In the genomic region with DNA sequence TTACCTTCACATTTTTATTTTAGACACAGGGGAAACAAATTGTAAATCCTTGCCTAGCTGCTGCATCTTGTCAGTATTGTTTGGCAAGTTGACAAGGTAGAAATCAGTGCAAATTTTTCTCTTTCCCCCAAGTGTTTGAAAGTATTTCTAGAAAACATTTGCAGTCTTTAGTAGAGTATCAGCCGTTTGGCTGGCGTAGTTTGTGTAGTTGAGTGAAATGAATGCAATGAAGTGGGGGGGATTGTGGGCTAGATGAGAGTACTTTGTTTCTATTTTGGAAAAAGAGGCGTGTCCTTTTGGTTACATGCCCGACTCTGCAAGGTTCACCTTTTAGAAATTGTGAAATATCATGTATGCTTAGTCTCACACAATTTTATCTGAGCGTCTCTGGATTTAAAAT, we compare ENCODE assay signal across 8 mouse cellular contexts. TPM values are rescaled to one million over a fixed set of nuclear protein-coding genes. Genes with fewer than 3 reads are reported as not detected.
DNase-seq lines count a peak whose midpoint lies in the region; ATAC-seq and TF ChIP-seq lines count a peak whose summit lies in the region.

No protein-coding gene starts in this region.

- no peak for TF ChIP-seq CTCF in cortical plate, adult 2 months (IDR thresholded peaks at IDR 0.05; ENCODE audit: extremely low read depth, insufficient read depth, low read length)

- no peaks in the 10 kb centered on the region for H3K36me3 ChIP-seq in kidney, embryonic 14.5 days (ENCODE audit: control insufficient read depth, insufficient read depth, low read length)
- no peaks in the 10 kb centered on the region for H3K36me3 ChIP-seq in hindbrain, embryonic 13.5 days
- no peaks in the 10 kb centered on the region for H3K36me3 ChIP-seq in lung, embryonic 16.5 days (ENCODE audit: control insufficient read depth, insufficient read depth, low read length)

- peaks cover 30% of the 10 kb centered on the region; the same call in 1 of the 2 replicates for H3K4me1 ChIP-seq in kidney, embryonic 14.5 days (ENCODE audit: control insufficient read depth, insufficient read depth, low read length)
- H3K4me1 ChIP-seq in cortical plate, adult 2 months (ENCODE audit: control insufficient read depth, insufficient read depth, low read length), result peaks cover 3% of the 10 kb centered on the region
- H3K4me1 ChIP-seq in hindbrain, embryonic 13.5 days (replicated peaks), result peaks cover 38% of the 10 kb centered on the region
- H3K4me1 ChIP-seq in lung, embryonic 16.5 days (replicated peaks; ENCODE audit: control insufficient read depth, insufficient read depth, low read length), result peaks cover 45% of the 10 kb centered on the region

- peak overlapping the region; percentile 72 for H3K4me2 ChIP-seq in kidney, embryonic 14.5 days (replicated peaks; ENCODE audit: low read depth, low read length)
- H3K4me2 ChIP-seq in hindbrain, embryonic 13.5 days, result peak overlapping the region; percentile 60
- H3K4me2 ChIP-seq in lung, embryonic 16.5 days (ENCODE audit: low read depth, low read length), result peak overlapping the region; percentile 66

- H3K27ac ChIP-seq in kidney, embryonic 14.5 days (ENCODE audit: low read depth, low read length), result no peak overlapping the region
- peak overlapping the region; percentile 11; the same call in 1 of the 2 replicates for H3K27ac ChIP-seq in cortical plate, adult 2 months (ENCODE audit: insufficient read depth, low read length)
- no peak overlapping the region for H3K27ac ChIP-seq in hindbrain, embryonic 13.5 days
- H3K27ac ChIP-seq in lung, embryonic 16.5 days (ENCODE audit: low read length), result peak overlapping the region; percentile 96

- WGBS in kidney, embryonic 14.5 days, result 45% methylated on average over 5 of the region's 5 CpGs
- WGBS in hindbrain, embryonic 13.5 days, result 29% methylated on average over 5 of the region's 5 CpGs
- 8% methylated on average over 5 of the region's 5 CpGs for WGBS in lung, embryonic 16.5 days

- H3K9ac ChIP-seq in kidney, embryonic 14.5 days (ENCODE audit: low read depth, low read length), result peak overlapping the region; percentile 93; the same call in 1 of the 2 replicates
- peak overlapping the region; percentile 91; the same call in 1 of the 2 replicates for H3K9ac ChIP-seq in hindbrain, embryonic 13.5 days
- peak overlapping the region; percentile 96 for H3K9ac ChIP-seq in lung, embryonic 16.5 days (ENCODE audit: low read length)

- TF ChIP-seq POLR2A in cortical plate, adult 2 months (IDR thresholded peaks at IDR 0.05; ENCODE audit: extremely low read depth, insufficient read depth, low read length), result no peak

- no peak for ATAC-seq in kidney, embryonic 14.5 days (ENCODE audit: low FRiP score, low TSS enrichment)
- no peak for ATAC-seq in hindbrain, embryonic 13.5 days (ENCODE audit: low FRiP score)
- no peak for ATAC-seq in lung, embryonic 16.5 days (ENCODE audit: low read depth)

- no peaks in the 10 kb centered on the region for H3K27me3 ChIP-seq in kidney, embryonic 14.5 days (ENCODE audit: control insufficient read depth, insufficient read depth, low read length)
- no peaks in the 10 kb centered on the region for H3K27me3 ChIP-seq in hindbrain, embryonic 13.5 days
- no peaks in the 10 kb centered on the region for H3K27me3 ChIP-seq in lung, embryonic 16.5 days (ENCODE audit: control insufficient read depth, insufficient read depth, low read depth, low read length)

- no peaks in the 10 kb centered on the region for H3K9me3 ChIP-seq in kidney, embryonic 14.5 days (ENCODE audit: control insufficient read depth, low read length)
- no peaks in the 10 kb centered on the region for H3K9me3 ChIP-seq in hindbrain, embryonic 13.5 days
- no peaks in the 10 kb centered on the region for H3K9me3 ChIP-seq in lung, embryonic 16.5 days (ENCODE audit: control insufficient read depth, low read length)

- peak overlapping the region; percentile 90 for H3K4me3 ChIP-seq in kidney, embryonic 14.5 days (ENCODE audit: low read length)
- peak overlapping the region; percentile 88 for H3K4me3 ChIP-seq in cortical plate, adult 2 months (ENCODE audit: insufficient read depth, low read length)
- H3K4me3 ChIP-seq in hindbrain, embryonic 13.5 days, result peak overlapping the region; percentile 90
- peak overlapping the region; percentile 97 for H3K4me3 ChIP-seq in lung, embryonic 16.5 days (ENCODE audit: low read length)

- no peak for DNase-seq in kidney, adult 18-20 months
- DNase-seq in right cerebral cortex, postnatal 25 days, result no peak
- no peak for DNase-seq in embryo, embryonic 10 days (ENCODE audit: low spot score)
- no peak for DNase-seq in gastrocnemius, postnatal 4 days (ENCODE audit: low spot score in 2 of 2)

RNA-seq across cellular contexts. Expression of a gene that starts 1.6 kb away (rescaled TPM):
- polyA plus RNA-seq in kidney, embryonic 14.5 days (2014; fragmentation: Nextera tagmentation; extraction: Ambion mirVana), result 19.5 and 33.0 TPM in 2 replicates
- 41.7 and 54.7 TPM in 2 replicates for polyA plus RNA-seq in cortical plate, adult 2 months (2012; rRNA removed)
- polyA plus RNA-seq in hindbrain, embryonic 13.5 days (2015; fragmentation: Nextera tagmentation; extraction: Ambion mirVana), result 30.9 and 32.2 TPM in 2 replicates
- 27.4 and 31.8 TPM in 2 replicates for polyA plus RNA-seq in lung, embryonic 16.5 days (2015; fragmentation: Nextera tagmentation; extraction: Ambion mirVana)
- 10 to 100 TPM; 34.1 to 34.5 TPM for total RNA-seq in gastrocnemius, postnatal 4 days (2021)

Comparison
In these comparisons a context has a peak if more than half of its experiments do, and no peak if none do; other contexts are left out.
1. H3K27ac ChIP-seq: peak in cortical plate, adult 2 months (single experiment) and lung, embryonic 16.5 days (single experiment); none in kidney, embryonic 14.5 days (single experiment) and hindbrain, embryonic 13.5 days (single experiment).
2. Peak in every context shown above with its lines, with median percentiles within 50 percentile points of each other: H3K4me2 ChIP-seq, H3K4me3 ChIP-seq and H3K9ac ChIP-seq.